Mouse (Mus musculus): ENCODE data around the gene Tgif1. TPM values are rescaled to one million over a fixed set of nuclear protein-coding genes. Genes with fewer than 3 reads are reported as not detected.

The Tgif1 gene
- polyA plus RNA-seq, 1 experiment from 2014 or later = 19.6 TPM

GRCm38 (mm10) chr17:70797773-70798045 lies 55.6 kb downstream of the Tgif1 start:
- 76% methylated on average over 1 of the region's 1 CpGs for WGBS

GRCm38 (mm10) chr17:70796940-70797772 lies 56.2 kb downstream of the Tgif1 start:
- Histone ChIP-seq H3K27ac (no peak overlapping the region), H3K4me3 (no peak overlapping the region), H3K9me3 (replicated peaks) (no peaks in the 10 kb centered on the region), H3K9ac (no peak overlapping the region), H3K4me2 (no peak overlapping the region), H3K36me3 (no peaks in the 10 kb centered on the region), H3K4me1 (replicated peaks) (peaks cover 17% of the 10 kb centered on the region), H3K27me3 (0 out of 2 replicates have a peak, but pooled peaks cover 3% of the 10 kb centered on the region)
- no peak for ATAC-seq (replicated peaks; ENCODE audit: insufficient number of reproducible peaks, insufficient read depth, low FRiP score, low read depth)
- 72% methylated on average over 8 of the region's 8 CpGs for WGBS

More at GRCm38 (mm10) chr17:70797773-70798045, 55.6 kb downstream of the Tgif1 start:
- Histone ChIP-seq H3K9me3 (replicated peaks) (no peaks in the 10 kb centered on the region), H3K4me1 (replicated peaks) (peaks cover 17% of the 10 kb centered on the region), H3K36me3 (no peaks in the 10 kb centered on the region), H3K27me3 (0 out of 2 replicates have a peak, but pooled peaks cover 3% of the 10 kb centered on the region), H3K27ac (no peak overlapping the region), H3K4me3 (no peak overlapping the region), H3K4me2 (no peak overlapping the region), H3K9ac (no peak overlapping the region)
- no peak for ATAC-seq (replicated peaks; ENCODE audit: insufficient number of reproducible peaks, insufficient read depth, low FRiP score, low read depth)

- H3K27me3 ChIP-seq = 0 out of 2 replicates have a peak, but pooled peaks cover 3% of the 10 kb centered on the region
- ATAC-seq (replicated peaks; ENCODE audit: insufficient number of reproducible peaks, insufficient read depth, low FRiP score, low read depth) = no peak
- H3K4me3 ChIP-seq = no peak overlapping the region
- no peaks in the 10 kb centered on the region for H3K9me3 ChIP-seq (replicated peaks)
- 38% methylated on average over 4 of the region's 4 CpGs for WGBS
- H3K9ac ChIP-seq = no peak overlapping the region
- peaks cover 17% of the 10 kb centered on the region for H3K4me1 ChIP-seq (replicated peaks)
- H3K27ac ChIP-seq = 0 out of 2 replicates have a peak overlapping the region, but pooled peaks have one; percentile 49
- no peaks in the 10 kb centered on the region for H3K36me3 ChIP-seq
- no peak overlapping the region for H3K4me2 ChIP-seq
Observed at GRCm38 (mm10) chr17:70795196-70795595, 58.1 kb downstream of the Tgif1 start.

GRCm38 (mm10) chr17:70794722-70795121 lies 58.6 kb downstream of the Tgif1 start:
- Histone ChIP-seq H3K27me3 (0 out of 2 replicates have a peak, but pooled peaks cover 3% of the 10 kb centered on the region), H3K9me3 (replicated peaks) (no peaks in the 10 kb centered on the region), H3K27ac (peak overlapping the region; percentile 49), H3K4me1 (replicated peaks) (peaks cover 17% of the 10 kb centered on the region), H3K4me3 (no peak overlapping the region), H3K4me2 (peak overlapping the region; percentile 47), H3K36me3 (no peaks in the 10 kb centered on the region), H3K9ac (no peak overlapping the region)
- ATAC-seq (replicated peaks; ENCODE audit: insufficient number of reproducible peaks, insufficient read depth, low FRiP score, low read depth) = peak; percentile 36
- WGBS = 22% methylated on average over 6 of the region's 6 CpGs

GRCm38 (mm10) chr17:70794291-70794690 lies 59.1 kb downstream of the Tgif1 start:
- Histone ChIP-seq H3K4me3 (no peak overlapping the region), H3K9ac (no peak overlapping the region)

More at GRCm38 (mm10) chr17:70794291-70794690, 59.1 kb downstream of the Tgif1 start:
- Histone ChIP-seq H3K36me3 (no peaks in the 10 kb centered on the region), H3K27me3 (0 out of 2 replicates have a peak, but pooled peaks cover 3% of the 10 kb centered on the region), H3K4me2 (peak overlapping the region; percentile 47), H3K4me1 (replicated peaks) (peaks cover 17% of the 10 kb centered on the region), H3K27ac (peak overlapping the region; percentile 49), H3K9me3 (replicated peaks) (no peaks in the 10 kb centered on the region)
- ATAC-seq (replicated peaks; ENCODE audit: insufficient number of reproducible peaks, insufficient read depth, low FRiP score, low read depth) = peak; percentile 66; the same call in 1 of the 2 replicates
- 8% methylated on average over 7 of the region's 7 CpGs for WGBS

MicroRNAs encoded within 50 kb of the gene (microRNA counts, 519-probe panel; counts per million panel counts)
- microRNA mmu-miR-1195 = 1,645 counts per million, percentile 10 among the panel's probes with 10 or more counts

Small RNA genes within 50 kb of the gene (microRNA-seq; reads per million reads assigned to microRNA genes)
- gene Mir1195 = not detected

Other genes starting within 250 kb of the Tgif1 start
- gene Myom1, start 149.1 kb upstream of the Tgif1 start, polyA plus RNA-seq (2015; fragmentation: Nextera tagmentation; extraction: Ambion mirVana) = 164 and 185 TPM in 2 replicates
- 619 and 705 TPM in 2 replicates for gene Myl12a, start 149.3 kb upstream of the Tgif1 start, polyA plus RNA-seq (2015; fragmentation: Nextera tagmentation; extraction: Ambion mirVana)

Measured in heart, embryonic 15.5 days (tissue).